Mouse (Mus musculus) ovary, postnatal 10 days (tissue): ENCODE measurements around the gene Nuak2.

Experiments used
- DNase-seq: peaks from one replicate; pipeline ENCODE4 v3.0.0; 2022; ENCODE audit warnings: low spot score

Gene Nuak2

GRCm38 (mm10) chr1:132377055-132377365 lies 61.1 kb downstream of the Nuak2 start:
- no peak for DNase-seq

GRCm38 (mm10) chr1:132377811-132378210 lies 61.9 kb downstream of the Nuak2 start:
- DNase-seq = no peak

- DNase-seq = no peak
Observed at GRCm38 (mm10) chr1:132380550-132381100, 64.7 kb downstream of the Nuak2 start.

- DNase-seq = no peak
Observed at GRCm38 (mm10) chr1:132381929-132382328, 66.0 kb downstream of the Nuak2 start.
